Mouse (Mus musculus) cerebellum, adult 2 months (tissue): ENCODE measurements around the gene Zfx. TPM values are rescaled to one million over a fixed set of nuclear protein-coding genes. Genes with fewer than 3 reads are reported as not detected.

Experiments
- DNase-seq, 2 experiments: peaks; one replicate each; pipeline ENCODE4 v3.0.0; 2021
- H3K27ac ChIP-seq: fragments of 200-500 bp; 2 replicates; pipeline ENCODE4 v1.5.1; 2012; ENCODE audit warnings: low read length, control low read depth, inconsistent platforms; ENCODE audit not compliant: insufficient read depth
- H3K27me3 ChIP-seq: fragments of 200-500 bp; 2 replicates; pipeline ENCODE4 v1.6.1; 2012; ENCODE audit warnings: inconsistent platforms, mild to moderate bottlenecking, low read length, moderate library complexity; ENCODE audit not compliant: control insufficient read depth, insufficient read depth
- H3K4me1 ChIP-seq: fragments of 200-500 bp; 2 replicates; pipeline ENCODE4 v1.6.1; 2011; ENCODE audit warnings: low read length; ENCODE audit not compliant: control insufficient read depth, insufficient read depth
- H3K4me3 ChIP-seq: fragments of 200-500 bp; replicated peaks from 2 replicates; pipeline ENCODE3; 2011; ENCODE audit warnings: mild to moderate bottlenecking, low read depth, low read length, control low read depth; ENCODE audit not compliant: insufficient read depth
- CTCF ChIP-seq: fragments of 200-500 bp; IDR thresholded peaks from 2 replicates; pipeline ENCODE4 v1.5.1; 2011; ENCODE audit warnings: low read depth, mild to moderate bottlenecking, control low read depth, low read length, moderate library complexity, borderline replicate concordance; ENCODE audit not compliant: insufficient read depth
- POLR2A ChIP-seq: fragments of 200-500 bp; IDR thresholded peaks from 2 replicates; pipeline ENCODE4 v1.6.1; 2011; ENCODE audit warnings: low read length, control low read depth, borderline replicate concordance; ENCODE audit not compliant: insufficient read depth
- WGBS: fragments of 180-500 bp; shearing (Covaris S2); methylation state at CpG from one replicate; pipeline ENCODE4 v1.1.7; 2018; 5-methylcytosine and 5-hydroxymethylcytosine counted together
- polyA plus RNA-seq: library from polyadenylated mRNA; depleted of rRNA; stranded (reverse); fragments of >200 nt; gene quantifications from 2 replicates; pipeline ENCODE4 v1.2.3, GENCODE M21; 2012; rRNA removed

Gene Zfx
- polyA plus RNA-seq, 1 experiment: 12.4 TPM

- Histone ChIP-seq H3K27me3 (no peaks in the 10 kb centered on the region), H3K4me1 (no peaks in the 10 kb centered on the region), H3K27ac (no peak overlapping the region), H3K4me3 (no peak overlapping the region)
- no peak for TF ChIP-seq POLR2A
- TF ChIP-seq CTCF: no peak
- WGBS: 50% methylated on average over 6 of the region's 6 CpGs
- DNase-seq: no peak
Observed at GRCm38 (mm10) chrX:94058748-94059147, 64.8 kb downstream of the Zfx start.

- TF ChIP-seq CTCF: no peak
- TF ChIP-seq POLR2A: no peak
Observed at GRCm38 (mm10) chrX:94049048-94049447, 74.5 kb downstream of the Zfx start.

GRCm38 (mm10) chrX:94048048-94048447, 75.5 kb downstream of the Zfx start:
- no peaks in the 10 kb centered on the region for H3K27me3 ChIP-seq
- 12% methylated on average over 5 of the region's 5 CpGs for WGBS
- DNase-seq: peak; percentile 19 to 32

More at GRCm38 (mm10) chrX:94049048-94049447, 74.5 kb downstream of the Zfx start:
- Histone ChIP-seq H3K27ac (no peak overlapping the region), H3K4me1 (no peaks in the 10 kb centered on the region), H3K27me3 (no peaks in the 10 kb centered on the region), H3K4me3 (no peak overlapping the region)
- WGBS: 82% methylated on average over 3 of the region's 3 CpGs
- no peak for DNase-seq

DNA sequence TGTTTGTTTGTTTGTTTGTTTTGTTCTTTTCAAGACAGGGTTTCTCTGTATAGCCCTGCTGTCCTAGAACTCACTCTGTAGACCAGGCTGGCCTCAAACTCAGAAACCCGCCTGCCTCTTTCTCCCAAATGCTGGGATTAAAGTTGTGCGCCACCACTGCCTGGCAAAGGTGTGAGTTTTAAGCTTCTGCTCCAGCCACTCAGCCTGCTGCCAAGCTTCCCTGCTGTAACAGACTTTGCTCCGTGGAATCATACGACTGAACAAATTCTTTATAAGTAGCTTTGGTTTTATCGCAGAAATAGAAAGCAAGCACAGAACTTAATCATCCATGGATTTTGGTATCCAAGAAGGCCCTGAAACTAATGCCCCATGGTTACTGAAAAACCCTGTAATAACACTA, 76.1 kb downstream of the Zfx start:
- 57% methylated on average over 5 of the region's 5 CpGs for WGBS
- TF ChIP-seq CTCF: no peak
- no peak for TF ChIP-seq POLR2A

More at GRCm38 (mm10) chrX:94048048-94048447, 75.5 kb downstream of the Zfx start:
- TF ChIP-seq POLR2A (no peak), CTCF (no peak)
- no peaks in the 10 kb centered on the region for H3K4me1 ChIP-seq
- H3K4me3 ChIP-seq: no peak overlapping the region
- no peak overlapping the region for H3K27ac ChIP-seq

GRCm38 (mm10) chrX:94032937-94033336, 90.6 kb downstream of the Zfx start:
- DNase-seq: peak in 1 of 2 experiments; percentile 4
- no peaks in the 10 kb centered on the region for H3K4me1 ChIP-seq
- TF ChIP-seq POLR2A: no peak
- peak; percentile 13; the same call in 1 of the 2 replicates for TF ChIP-seq CTCF
- no peak overlapping the region for H3K4me3 ChIP-seq
- no peaks in the 10 kb centered on the region for H3K27me3 ChIP-seq
- 26% methylated on average over 11 of the region's 11 CpGs for WGBS
- H3K27ac ChIP-seq: no peak overlapping the region

More for the DNA sequence above, 76.1 kb downstream of the Zfx start:
- no peak for DNase-seq
- Histone ChIP-seq H3K4me3 (no peak overlapping the region), H3K27ac (no peak overlapping the region), H3K4me1 (no peaks in the 10 kb centered on the region), H3K27me3 (no peaks in the 10 kb centered on the region)

DNA sequence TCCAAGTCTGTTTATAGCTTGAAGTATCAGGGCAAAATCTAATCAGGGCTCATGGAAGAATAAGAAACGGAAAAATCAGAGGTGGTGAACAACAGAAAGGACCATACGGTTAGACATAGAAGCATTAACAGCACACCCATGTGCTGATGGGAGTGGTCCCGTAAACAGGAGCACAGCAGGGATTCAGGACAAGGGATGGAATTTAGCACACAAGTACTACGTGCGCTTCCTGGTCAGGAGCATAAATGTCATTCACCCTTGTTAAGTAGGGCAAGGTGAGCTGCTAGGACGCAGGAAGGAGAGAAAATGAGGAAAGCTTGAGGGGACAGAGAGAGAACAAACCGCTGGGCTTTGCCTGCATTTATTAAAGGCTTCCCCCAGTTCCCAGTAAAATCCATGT, 93.4 kb downstream of the Zfx start:
- Histone ChIP-seq H3K27ac (no peak overlapping the region), H3K4me3 (no peak overlapping the region), H3K27me3 (no peaks in the 10 kb centered on the region), H3K4me1 (no peaks in the 10 kb centered on the region)
- 75% methylated on average over 7 of the region's 7 CpGs for WGBS
- DNase-seq: no peak
- TF ChIP-seq CTCF: no peak
- no peak for TF ChIP-seq POLR2A

Other genes starting within 250 kb of the Zfx start
- gene AU015836, start 155.0 kb downstream of the Zfx start, polyA plus RNA-seq: not detected in 2 replicates
- 72.2 and 109 TPM in 2 replicates for gene Eif2s3x, start 89.2 kb upstream of the Zfx start, polyA plus RNA-seq
- gene Klhl15, start 110.9 kb upstream of the Zfx start, polyA plus RNA-seq: 8.4 and 9.2 TPM in 2 replicates
- 0.05 and 0.10 TPM in 2 replicates for gene Fam90a1b, start 243.1 kb upstream of the Zfx start, polyA plus RNA-seq
- 54.8 and 57.8 TPM in 2 replicates for gene Apoo, start 243.4 kb upstream of the Zfx start, polyA plus RNA-seq